Mouse (Mus musculus) telencephalon, adult 2 months (tissue): ENCODE measurements around the gene Prkca.

ENCODE experiments used
- DNase-seq: peaks from one replicate; pipeline ENCODE4 v3.0.0-alpha.2; 2011; ENCODE audit warnings: low read depth, low spot score

The Prkca gene

DNA sequence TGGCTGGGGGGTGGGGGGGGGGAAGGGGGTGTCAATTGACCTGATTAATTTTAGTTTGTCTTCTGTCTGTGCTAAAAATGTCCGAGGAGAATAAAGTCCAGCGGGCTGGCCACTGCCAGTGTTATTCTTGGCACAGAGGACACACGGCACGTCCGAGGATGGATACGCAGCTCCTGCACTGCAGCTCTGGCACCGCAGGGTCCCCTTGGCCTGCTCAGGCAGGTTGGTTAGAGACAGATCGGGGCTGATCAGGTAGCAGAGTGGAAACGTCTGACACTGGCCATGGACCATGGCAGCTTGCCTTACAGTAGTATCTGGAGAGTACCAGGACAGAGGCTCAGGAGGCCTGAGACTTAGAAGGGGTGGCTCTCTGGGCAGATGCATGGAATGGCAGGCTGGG lies 393.5 kb downstream of the Prkca start:
- no peak for DNase-seq

DNA sequence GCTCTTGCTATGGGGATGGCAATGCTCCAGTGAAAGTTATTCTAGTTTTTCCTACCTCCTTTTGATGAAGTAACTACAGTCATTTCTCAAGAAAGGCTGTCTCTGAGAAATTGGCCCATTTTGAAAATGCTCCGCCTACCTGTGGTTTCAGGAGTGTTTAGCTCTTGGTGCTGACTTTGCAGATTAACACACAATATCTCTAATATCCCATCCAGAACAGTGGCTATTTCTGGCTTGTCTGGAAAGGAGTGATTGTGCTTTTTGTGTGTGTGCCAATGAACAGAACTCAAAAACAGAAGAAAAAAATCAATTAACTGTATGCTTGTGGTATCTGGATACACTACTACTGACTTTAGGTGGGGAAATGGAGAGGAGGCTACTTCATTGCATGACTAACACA lies 395.8 kb downstream of the Prkca start:
- no peak for DNase-seq

GRCm38 (mm10) chr11:107946823-107947222 lies 396.9 kb downstream of the Prkca start:
- no peak for DNase-seq

DNA sequence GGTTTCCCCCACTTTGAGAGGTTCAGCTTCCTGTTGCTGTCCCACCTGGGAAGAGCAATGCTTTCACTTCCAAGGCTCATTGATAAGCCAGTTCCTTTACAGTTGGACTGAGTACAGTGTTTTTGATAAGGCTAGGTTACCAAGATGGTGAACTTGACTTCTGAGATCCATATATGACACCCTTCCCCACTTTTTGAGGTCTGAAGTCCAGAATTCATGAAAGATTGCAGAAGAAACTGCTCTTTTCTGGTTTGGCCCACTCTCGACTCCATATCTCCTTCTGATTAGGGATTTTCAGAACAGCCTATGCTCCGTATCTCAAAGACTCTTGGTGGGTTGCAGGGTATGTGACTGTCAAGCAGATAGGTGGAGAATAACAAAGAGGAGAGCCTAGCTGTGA lies 406.8 kb downstream of the Prkca start:
- DNase-seq: no peak

DNA sequence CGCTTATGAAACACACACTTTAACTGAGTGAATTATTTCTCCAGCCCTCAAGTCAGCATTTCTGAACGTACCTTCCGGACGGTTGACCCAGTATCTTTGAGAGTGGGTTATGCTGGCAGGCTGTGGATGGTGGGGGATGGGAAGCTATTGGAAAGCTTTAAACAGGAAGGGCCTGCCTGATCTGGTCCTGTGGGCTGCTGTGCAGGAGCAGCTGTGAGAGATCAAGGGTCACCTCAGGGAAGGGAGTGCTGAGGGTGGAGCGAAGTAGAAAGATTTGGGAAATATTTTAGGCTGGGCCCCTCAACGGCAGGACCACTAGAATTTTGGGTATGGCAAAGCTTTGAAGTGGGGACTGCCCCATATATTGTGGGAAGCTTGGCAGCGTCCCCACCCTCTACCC lies 412.0 kb downstream of the Prkca start:
- DNase-seq: no peak

- no peak for DNase-seq
These were observed 412.4 kb downstream of the Prkca start for GRCm38 (mm10) chr11:107931288-107931687.

DNA sequence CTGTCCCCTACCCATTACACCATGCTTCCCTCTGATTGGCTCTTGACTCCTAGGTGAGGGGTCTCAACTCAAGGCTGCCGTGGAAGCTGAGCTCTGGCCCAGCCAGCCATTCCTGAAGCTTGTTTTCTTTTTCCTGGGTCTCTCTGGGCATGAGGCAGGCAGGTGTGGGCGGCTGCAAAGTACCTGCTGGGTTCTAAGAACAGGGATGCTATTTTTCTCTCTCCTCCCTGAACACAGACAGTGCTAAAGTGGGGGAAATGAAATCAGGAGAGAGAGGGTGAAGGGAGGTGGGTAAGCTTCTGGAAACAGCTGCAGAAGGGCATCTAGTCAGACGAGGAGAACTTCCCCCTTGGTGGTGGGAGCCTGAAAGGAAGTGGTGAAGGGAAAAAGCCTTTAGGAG lies 414.0 kb downstream of the Prkca start:
- DNase-seq: peak; percentile 57

GRCm38 (mm10) chr11:107919852-107920508 lies 423.7 kb downstream of the Prkca start:
- DNase-seq: no peak

- DNase-seq: no peak
These were observed 425.9 kb downstream of the Prkca start for GRCm38 (mm10) chr11:107917721-107918235.

- DNase-seq: no peak
These were observed 429.0 kb downstream of the Prkca start, which contains the start of gene Cacng5 for GRCm38 (mm10) chr11:107914634-107915226. Gene Cacng5 (minus strand): TSS chr11:107915055.

- no peak for DNase-seq
These were observed 430.4 kb downstream of the Prkca start for GRCm38 (mm10) chr11:107913317-107913716.

GRCm38 (mm10) chr11:107905364-107905763 lies 438.4 kb downstream of the Prkca start:
- no peak for DNase-seq

DNA sequence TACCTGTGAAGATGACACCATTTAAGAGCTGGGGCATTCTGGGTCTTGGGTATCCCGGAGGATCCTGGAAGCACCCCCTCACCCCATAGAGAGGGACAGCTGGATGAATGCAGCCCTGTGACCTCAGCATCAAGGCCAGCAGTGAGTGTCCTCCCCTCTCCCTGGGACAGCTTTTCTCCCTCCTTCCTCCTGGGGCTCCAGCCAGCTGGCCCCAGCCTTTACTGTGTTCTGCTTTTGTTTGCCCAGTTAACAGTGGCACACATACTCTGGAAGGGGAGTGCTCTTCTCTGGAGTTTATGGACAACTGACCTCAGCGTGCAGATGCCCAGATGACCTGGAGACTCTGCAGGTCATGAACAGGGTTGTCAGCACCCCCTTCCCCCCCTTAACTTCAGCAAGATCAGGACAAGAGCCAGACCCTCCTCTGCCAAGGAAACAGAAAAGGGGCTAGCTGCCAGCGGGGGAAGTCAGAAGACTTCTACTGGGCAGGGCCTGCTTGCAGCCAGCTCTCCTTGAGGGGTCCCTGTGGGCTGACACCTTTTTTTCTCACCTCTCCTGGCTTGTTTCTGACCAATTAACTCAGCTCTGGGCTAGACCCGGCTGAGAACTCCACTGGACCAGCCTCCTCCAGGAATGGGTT lies 439.6 kb downstream of the Prkca start:
- no peak for DNase-seq

DNA sequence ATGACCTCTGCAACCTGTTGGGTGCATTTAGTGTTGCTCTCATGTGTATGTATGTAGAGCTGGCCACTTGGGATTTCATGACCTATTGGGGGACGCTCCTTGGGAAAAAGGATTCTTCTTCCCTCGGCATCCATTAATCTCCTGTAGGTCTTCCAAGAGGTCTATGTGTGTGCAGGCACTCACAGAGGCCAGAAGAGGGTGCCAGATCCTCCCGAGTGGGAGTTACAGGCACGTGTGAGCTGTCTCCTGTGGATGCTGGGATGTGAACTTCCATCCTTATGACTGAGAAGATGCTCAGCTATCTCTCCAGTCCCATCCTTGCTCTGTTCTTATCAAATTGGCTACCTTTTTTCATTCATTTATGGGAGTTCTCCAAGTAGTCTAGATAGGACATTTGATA lies 443.3 kb downstream of the Prkca start:
- DNase-seq: no peak

DNA sequence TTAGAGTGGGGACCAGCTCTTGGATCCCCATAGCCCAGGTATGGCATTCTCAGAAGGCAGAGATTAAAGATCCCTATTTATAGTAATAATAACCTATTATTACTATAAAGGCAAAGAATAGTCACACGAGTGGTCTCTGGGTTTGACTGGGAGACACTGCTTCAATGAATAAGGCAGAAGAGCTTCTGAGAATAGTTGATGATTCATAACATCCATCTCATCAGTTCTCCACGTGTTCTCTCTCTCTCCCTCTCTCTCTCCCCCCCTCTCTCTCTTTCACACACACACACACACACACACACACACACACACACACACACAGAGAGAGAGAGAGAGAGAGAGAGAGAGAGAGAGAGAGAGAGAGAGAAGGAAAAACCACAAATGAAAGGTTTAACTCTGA lies 445.0 kb downstream of the Prkca start:
- DNase-seq: no peak

GRCm38 (mm10) chr11:107895635-107896034 lies 448.1 kb downstream of the Prkca start:
- DNase-seq: no peak

DNA sequence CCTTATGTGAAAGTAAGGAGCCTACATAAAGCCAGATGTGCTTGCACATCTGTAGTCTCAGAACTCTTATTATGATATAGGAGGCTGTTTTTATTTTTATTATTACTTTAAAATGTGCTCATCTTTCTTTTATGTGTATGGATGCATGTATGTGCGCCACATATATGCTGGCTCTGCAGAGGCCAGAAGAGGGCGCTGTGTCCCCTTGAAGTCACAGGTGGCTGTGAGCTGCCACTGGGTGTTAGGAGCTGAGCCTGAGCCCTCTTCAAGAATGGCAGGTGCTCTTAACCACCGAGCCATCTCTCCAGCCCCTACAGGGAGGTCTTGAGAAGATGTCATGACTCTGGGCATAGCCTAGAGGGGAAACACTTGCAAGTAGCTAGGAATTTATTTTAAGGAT lies 452.4 kb downstream of the Prkca start:
- DNase-seq: no peak

DNA sequence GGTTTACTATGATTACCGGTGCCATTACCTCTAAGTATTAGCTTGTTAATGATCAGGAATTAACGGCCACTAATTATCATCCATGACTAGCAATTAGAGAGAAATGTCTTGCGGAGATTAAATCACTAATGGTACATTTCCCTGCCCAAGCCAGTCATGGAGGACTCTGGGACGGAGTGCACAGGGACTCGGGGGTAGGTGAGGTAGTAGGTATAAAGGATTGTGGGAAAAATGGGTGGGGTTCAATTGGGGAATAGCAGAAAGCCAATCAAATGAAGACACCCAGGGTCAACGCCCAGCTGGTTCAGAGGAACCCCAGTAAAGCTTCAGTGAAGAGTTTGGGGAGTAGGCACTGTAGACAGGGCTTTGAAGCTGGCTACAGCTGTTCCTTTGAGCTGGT lies 456.4 kb downstream of the Prkca start:
- no peak for DNase-seq
